Mouse (Mus musculus) kidney, adult 2 months (tissue): ENCODE measurements at regions not wholly inside any gene's neighbourhood (a gene's known extent, or its start where the extent isn't known, plus 50 kb on each side); places are given as distances from the start of the nearest gene placed in this dataset.

Experiments
- CTCF ChIP-seq: fragments of 200-500 bp; conservative IDR thresholded peaks from 2 replicates; pipeline ENCODE4 v1.5.1; 2011; ENCODE audit warnings: low read depth, mild to moderate bottlenecking, control low read depth, low read length, moderate library complexity, mixed read lengths; ENCODE audit not compliant: insufficient read depth, insufficient read length
- POLR2A ChIP-seq: fragments of 200-500 bp; IDR thresholded peaks from one replicate; pipeline ENCODE4 v1.6.1; 2011; ENCODE audit warnings: low read depth, low read length, control low read depth

- no peak for TF ChIP-seq CTCF
- no peak for TF ChIP-seq POLR2A
Measured at GRCm38 (mm10) chr7:125308433-125308832, 136.0 kb upstream of the Kdm8 start.
